Mouse (Mus musculus): ENCODE data around the gene Gm45799.

The Gm45799 gene

GRCm38 (mm10) chr7:105640233-105640893, at the start of gene Gm45799, which contains the start of gene Arfip2:
Gm45799 (plus strand) TSS chr7:105640552.
Arfip2 (minus strand) TSS chr7:105640416.
- DNase-seq (ENCODE audit: low spot score in 2 of 2): peak; percentile 96 to 99

- DNase-seq (ENCODE audit: low spot score in 2 of 2): peak; percentile 50 to 66
These were observed 37.3 kb upstream of the Gm45799 start for GRCm38 (mm10) chr7:105602860-105603623.

- DNase-seq (ENCODE audit: low spot score in 2 of 2): no peak
These were observed 31.9 kb upstream of the Gm45799 start for GRCm38 (mm10) chr7:105608467-105608866.

GRCm38 (mm10) chr7:105611767-105612166, 28.6 kb upstream of the Gm45799 start:
- no peak for DNase-seq (ENCODE audit: low spot score in 2 of 2)

GRCm38 (mm10) chr7:105614400-105614799, 26.0 kb upstream of the Gm45799 start:
- no peak for DNase-seq (ENCODE audit: low spot score in 2 of 2)

GRCm38 (mm10) chr7:105615720-105616119, 24.6 kb upstream of the Gm45799 start:
- no peak for DNase-seq (ENCODE audit: low spot score in 2 of 2)

- no peak for DNase-seq (ENCODE audit: low spot score in 2 of 2)
These were observed 23.8 kb upstream of the Gm45799 start for GRCm38 (mm10) chr7:105616561-105616960.

- no peak for DNase-seq (ENCODE audit: low spot score in 2 of 2)
These were observed 22.5 kb upstream of the Gm45799 start for GRCm38 (mm10) chr7:105617810-105618209.

- no peak for DNase-seq (ENCODE audit: low spot score in 2 of 2)
These were observed 20.7 kb upstream of the Gm45799 start for GRCm38 (mm10) chr7:105619701-105620100.

- DNase-seq (ENCODE audit: low spot score in 2 of 2): peak; percentile 22
These were observed 19.3 kb upstream of the Gm45799 start for GRCm38 (mm10) chr7:105621053-105621452.

- DNase-seq (ENCODE audit: low spot score in 2 of 2): peak; percentile 38 to 53
These were observed 18.6 kb upstream of the Gm45799 start for GRCm38 (mm10) chr7:105621646-105622292.

- no peak for DNase-seq (ENCODE audit: low spot score in 2 of 2)
These were observed 15.0 kb upstream of the Gm45799 start for GRCm38 (mm10) chr7:105625397-105625796.

GRCm38 (mm10) chr7:105628633-105629032, 11.7 kb upstream of the Gm45799 start:
- peak in 1 of 2 experiments; percentile 28 for DNase-seq (ENCODE audit: low spot score in 2 of 2)

GRCm38 (mm10) chr7:105632551-105632972, 7.8 kb upstream of the Gm45799 start:
- DNase-seq (ENCODE audit: low spot score in 2 of 2): no peak

- DNase-seq (ENCODE audit: low spot score in 2 of 2): peak; percentile 91 to 92
These were observed 7.1 kb upstream of the Gm45799 start, which contains the start of gene Trim3 for GRCm38 (mm10) chr7:105633127-105633800. Trim3 (minus strand) TSS chr7:105633571.

- DNase-seq (ENCODE audit: low spot score in 2 of 2): no peak
These were observed 6.6 kb upstream of the Gm45799 start for GRCm38 (mm10) chr7:105633801-105634135.

GRCm38 (mm10) chr7:105634272-105634920, 6.0 kb upstream of the Gm45799 start:
- no peak for DNase-seq (ENCODE audit: low spot score in 2 of 2)

- DNase-seq (ENCODE audit: low spot score in 2 of 2): no peak
These were observed 4.6 kb upstream of the Gm45799 start for GRCm38 (mm10) chr7:105635726-105636125.

GRCm38 (mm10) chr7:105638776-105639175, 1.6 kb upstream of the Gm45799 start:
- DNase-seq (ENCODE audit: low spot score in 2 of 2): no peak

GRCm38 (mm10) chr7:105639304-105639703, 1.0 kb upstream of the Gm45799 start:
- DNase-seq (ENCODE audit: low spot score in 2 of 2): no peak

- no peak for DNase-seq (ENCODE audit: low spot score in 2 of 2)
These were observed 596 bp upstream of the Gm45799 start, which contains the start of gene Timm10b for GRCm38 (mm10) chr7:105639756-105640155. Timm10b (plus strand) TSS chr7:105640056.
